Mouse (Mus musculus) central nervous system, embryonic 18 days (tissue): Measurements from ENCODE around the gene C4bp. TPM values are rescaled to one million over a fixed set of nuclear protein-coding genes. Genes with fewer than 3 reads are reported as not detected.

ENCODE experiments used
- polyA plus RNA-seq: library from polyadenylated mRNA; depleted of rRNA; stranded (reverse); fragments of >200 nt; gene quantifications from 2 replicates; pipeline ENCODE4 v1.2.3, GENCODE M21; 2012; rRNA removed

C4bp gene
- polyA plus RNA-seq = 0.04 TPM in 1 of 2 replicates, not detected in the other

GRCm38 (mm10) chr1:130661454-130661853 lies at the start of gene C4bp:
Gene C4bp, minus strand, starts transcription at chr1:130661632.

GRCm38 (mm10) chr1:130629521-130629920 lies 31.9 kb downstream of the C4bp start, which contains the start of gene Zp3r:
Gene Zp3r, minus strand, starts transcription at chr1:130629621.

Other genes with a start within 250 kb of the C4bp start
- not detected in 2 replicates for gene Cd55b, start 238.6 kb downstream of the C4bp start, polyA plus RNA-seq
- gene Cd55, start 198.9 kb downstream of the C4bp start, polyA plus RNA-seq = 8.0 and 11.4 TPM in 2 replicates
- not detected in 2 replicates for gene Zp3r, start 32.0 kb downstream of the C4bp start, polyA plus RNA-seq
- 0.03 TPM in 1 of 2 replicates, not detected in the other for gene Gm29427, start 54.2 kb upstream of the C4bp start, polyA plus RNA-seq
- gene Yod1, start 55.7 kb upstream of the C4bp start, polyA plus RNA-seq = 3.5 and 3.7 TPM in 2 replicates
- 41.0 and 42.1 TPM in 2 replicates for gene Pfkfb2, start 67.6 kb upstream of the C4bp start, polyA plus RNA-seq
- 0.45 and 0.87 TPM in 2 replicates for gene AA986860, start 70.3 kb upstream of the C4bp start, polyA plus RNA-seq
- 0.06 TPM in 1 of 2 replicates, not detected in the other for gene Fcamr, start 139.3 kb upstream of the C4bp start, polyA plus RNA-seq
- gene Pigr, start 165.1 kb upstream of the C4bp start, polyA plus RNA-seq = 0.01 TPM in 1 of 2 replicates, not detected in the other
- gene Fcmr, start 204.0 kb upstream of the C4bp start, polyA plus RNA-seq = 0.57 and 0.86 TPM in 2 replicates
- not detected in 2 replicates for gene Il24, start 225.8 kb upstream of the C4bp start, polyA plus RNA-seq
- not detected in 2 replicates for gene Il20, start 249.8 kb upstream of the C4bp start, polyA plus RNA-seq